ENCODE assay signal across 16 mouse cellular contexts in the genomic region with DNA sequence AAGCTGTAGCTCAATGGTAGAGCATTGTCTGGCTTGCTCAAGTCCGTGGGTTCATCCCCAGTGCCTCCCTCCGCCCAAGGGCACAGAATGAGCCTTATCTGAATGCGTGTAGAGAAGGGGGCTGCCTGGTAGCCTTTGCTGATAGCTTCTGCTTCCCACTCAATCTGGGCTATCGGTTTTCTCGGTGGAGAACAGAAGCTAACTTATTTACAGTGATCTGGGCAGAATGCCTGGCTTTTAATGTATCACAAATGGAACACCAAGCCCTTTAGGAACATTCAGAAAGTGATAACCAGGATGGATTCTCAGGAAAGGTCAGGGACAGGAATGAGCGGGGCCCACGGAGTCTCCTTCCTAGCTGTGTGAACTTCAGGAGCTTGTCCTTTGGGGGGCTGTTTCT.
"Had no signal": no experiment of that assay in that cellular context is flagged by ENCODE, and none has a peak within 500 bp of the region (broad histone marks: within the 10 kb centered on the region; RNA-seq: fewer than 3 reads in every experiment).

No protein-coding gene starts in this region.

- DNase-seq: cerebellum, adult 8-10 months; cerebellum, adult 9-10 months; cerebellum, adult 9-11 months; cerebellum, postnatal 10 days; cerebellum, postnatal 14 days; cerebellum, postnatal 25 days; cerebellum, postnatal 36 days; embryo, embryonic 11 days; forebrain, postnatal 0 days; gastrocnemius, adult 2 months; gastrocnemius, postnatal 10 days; gastrocnemius, postnatal 14 days; gastrocnemius, postnatal 25 days; gastrocnemius, postnatal 36 days; heart, adult 18-20 months; heart, adult 2 months had no signal
